In genomic region chr3:79491614-79492013, GRCm38 (mm10) we compare ENCODE assay signal across 27 mouse cellular contexts.
DNase-seq lines count a peak whose midpoint lies in the region; ATAC-seq and TF ChIP-seq lines count a peak whose summit lies in the region.
"Had no signal": no experiment of that assay in that cellular context is flagged by ENCODE, and none has a peak within 500 bp of the region (broad histone marks: within the 10 kb centered on the region; RNA-seq: fewer than 3 reads in every experiment).

No protein-coding gene starts in this region.

- WGBS in liver, postnatal 0 days (ENCODE audit: insufficient replicate concordance), result 65% methylated on average over 3 of the region's 3 CpGs
- WGBS in liver, embryonic 11.5 days, result 71% methylated on average over 3 of the region's 3 CpGs
- WGBS in macrophage (ENCODE audit: missing documents), result 12% methylated on average over 3 of the region's 3 CpGs
- WGBS in cerebellum, adult 2 months, result 93% methylated on average over 3 of the region's 3 CpGs

- no peak overlapping the region for H3K4me3 ChIP-seq in liver, postnatal 0 days (ENCODE audit: low read depth, low read length)
- H3K4me3 ChIP-seq in liver, embryonic 11.5 days (ENCODE audit: low read depth, low read length), result no peak overlapping the region
- no peak overlapping the region for H3K4me3 ChIP-seq in macrophage (ENCODE audit: inconsistent target)
- H3K4me3 ChIP-seq in cerebellum, adult 2 months (replicated peaks; ENCODE audit: insufficient read depth, low read depth, low read length), result no peak overlapping the region
- H3K4me3 ChIP-seq: embryonic facial prominence, embryonic 13.5 days; erythroblast, embryonic 14.5 days; forebrain, embryonic 12.5 days; intestine, embryonic 15.5 days; limb, embryonic 12.5 days; liver, embryonic 12.5 days had no signal

- no peak for TF ChIP-seq EP300 in liver, postnatal 0 days (IDR thresholded peaks at IDR 0.05; ENCODE audit: low read depth)

- no peaks in the 10 kb centered on the region for H3K4me1 ChIP-seq in liver, postnatal 0 days (ENCODE audit: insufficient read depth)
- no peaks in the 10 kb centered on the region for H3K4me1 ChIP-seq in liver, embryonic 11.5 days (replicated peaks; ENCODE audit: control insufficient read depth, insufficient read depth, low read length)
- H3K4me1 ChIP-seq in cerebellum, adult 2 months (ENCODE audit: control insufficient read depth, insufficient read depth, low read length), result no peaks in the 10 kb centered on the region
- H3K4me1 ChIP-seq: embryonic facial prominence, embryonic 13.5 days; forebrain, embryonic 12.5 days; intestine, embryonic 15.5 days; limb, embryonic 12.5 days; liver, embryonic 12.5 days had no signal

- peaks cover 51% of the 10 kb centered on the region for H3K36me3 ChIP-seq in liver, postnatal 0 days (replicated peaks; ENCODE audit: insufficient read depth, low read length)
- H3K36me3 ChIP-seq in liver, embryonic 11.5 days (ENCODE audit: control insufficient read depth, insufficient read depth, low read length), result peaks cover 13% of the 10 kb centered on the region; the same call in 1 of the 2 replicates
- peaks cover 86% of the 10 kb centered on the region for H3K36me3 ChIP-seq in macrophage (ENCODE audit: inconsistent target)

- no peak overlapping the region for H3K4me2 ChIP-seq in liver, postnatal 0 days (ENCODE audit: low read depth, low read length)
- no peak overlapping the region for H3K4me2 ChIP-seq in liver, embryonic 11.5 days
- H3K4me2 ChIP-seq: embryonic facial prominence, embryonic 13.5 days; forebrain, embryonic 12.5 days; hindbrain, embryonic 14.5 days; intestine, embryonic 15.5 days; limb, embryonic 12.5 days; liver, embryonic 12.5 days; lung, embryonic 14.5 days; midbrain, embryonic 11.5 days had no signal

- H3K9me3 ChIP-seq in liver, postnatal 0 days (ENCODE audit: low read length), result no peaks in the 10 kb centered on the region
- H3K9me3 ChIP-seq in liver, embryonic 11.5 days (ENCODE audit: control insufficient read depth, low read length), result no peaks in the 10 kb centered on the region
- H3K9me3 ChIP-seq: embryonic facial prominence, embryonic 13.5 days; forebrain, embryonic 12.5 days; intestine, embryonic 15.5 days; limb, embryonic 12.5 days; liver, embryonic 12.5 days had no signal

- peaks cover 87% of the 10 kb centered on the region for H3K79me2 ChIP-seq in macrophage (ENCODE audit: inconsistent target)

- H3K27me3 ChIP-seq in liver, postnatal 0 days (ENCODE audit: insufficient read depth, low read length), result no peaks in the 10 kb centered on the region
- H3K27me3 ChIP-seq in liver, embryonic 11.5 days (replicated peaks; ENCODE audit: control insufficient read depth, insufficient read depth, low read length), result no peaks in the 10 kb centered on the region
- H3K27me3 ChIP-seq in cerebellum, adult 2 months (ENCODE audit: control insufficient read depth, insufficient read depth, low read length), result no peaks in the 10 kb centered on the region
- H3K27me3 ChIP-seq: embryonic facial prominence, embryonic 13.5 days; forebrain, embryonic 12.5 days; intestine, embryonic 15.5 days; limb, embryonic 12.5 days; liver, embryonic 12.5 days; Patski had no signal

- no peak overlapping the region for H3K27ac ChIP-seq in liver, postnatal 0 days (ENCODE audit: low read depth)
- no peak overlapping the region for H3K27ac ChIP-seq in liver, embryonic 11.5 days (ENCODE audit: low read depth, low read length)
- peak overlapping the region; percentile 49 for H3K27ac ChIP-seq in macrophage
- H3K27ac ChIP-seq in cerebellum, adult 2 months (ENCODE audit: insufficient read depth, low read length), result no peak overlapping the region
- H3K27ac ChIP-seq: embryonic facial prominence, embryonic 13.5 days; forebrain, embryonic 12.5 days; hindbrain, embryonic 14.5 days; intestine, embryonic 15.5 days; limb, embryonic 12.5 days; liver, embryonic 12.5 days had no signal

- no peak for TF ChIP-seq POLR2A in cerebellum, adult 2 months (IDR thresholded peaks at IDR 0.05; ENCODE audit: borderline replicate concordance, insufficient read depth, low read length)

- no peak overlapping the region for H3K9ac ChIP-seq in liver, postnatal 0 days (replicated peaks)
- H3K9ac ChIP-seq in liver, embryonic 11.5 days (ENCODE audit: low read depth, low read length), result no peak overlapping the region
- H3K9ac ChIP-seq: embryonic facial prominence, embryonic 13.5 days; forebrain, embryonic 12.5 days; hindbrain, embryonic 14.5 days; intestine, embryonic 15.5 days; limb, embryonic 12.5 days; liver, embryonic 12.5 days; lung, embryonic 14.5 days had no signal

- no peak for DNase-seq in liver, postnatal 0 days
- no peak for DNase-seq in liver, embryonic 11.5 days (ENCODE audit: low spot score)
- DNase-seq in NIH3T3 (ENCODE audit: low read depth), result peak; percentile 6
- DNase-seq in cerebellum, adult 2 months, result no peak
- no peak for DNase-seq in cerebellum, adult 11 months
- DNase-seq in frontal cortex, postnatal 36 days (ENCODE audit: low spot score in 2 of 2), result no peak
- DNase-seq: adrenal gland, adult 8-10 months; cerebellum, adult 8-10 months; cerebellum, postnatal 36 days; embryo, embryonic 11 days; heart, postnatal 36 days; kidney, postnatal 25 days; layer of hippocampus, postnatal 36 days; lung, embryonic 14.5 days; lung, postnatal 36 days; thymus, adult 18-20 months; thymus, postnatal 4 days had no signal

- 0 out of 2 replicates have a peak, but pooled peaks have one; percentile 25 for ATAC-seq in liver, postnatal 0 days
- ATAC-seq in liver, embryonic 11.5 days (replicated peaks; ENCODE audit: low FRiP score), result no peak
- ATAC-seq: intestine, embryonic 15.5 days; liver, embryonic 12.5 days; Patski had no signal

- no peak for TF ChIP-seq CTCF in liver, postnatal 0 days (IDR thresholded peaks at IDR 0.05; ENCODE audit: low read depth)
- TF ChIP-seq CTCF in cerebellum, adult 2 months (IDR thresholded peaks at IDR 0.05; ENCODE audit: borderline replicate concordance, insufficient read depth, low read depth, low read length), result no peak
